Mouse (Mus musculus): ENCODE data around the gene Gm17577.
"Not testable (repeated sequence)": the region's sequence is repeated elsewhere in the genome, so short reads cannot be mapped to it uniquely, and the experiment has no call there.

Gene Gm17577

GRCm38 (mm10) chrX:123246807-123247206 is at the start of gene Gm17577:
Gene Gm17577, minus strand, starts transcription at chrX:123246907.
- not testable (repeated sequence) for DNase-seq (ENCODE audit: low spot score in 2 of 2)

DNA sequence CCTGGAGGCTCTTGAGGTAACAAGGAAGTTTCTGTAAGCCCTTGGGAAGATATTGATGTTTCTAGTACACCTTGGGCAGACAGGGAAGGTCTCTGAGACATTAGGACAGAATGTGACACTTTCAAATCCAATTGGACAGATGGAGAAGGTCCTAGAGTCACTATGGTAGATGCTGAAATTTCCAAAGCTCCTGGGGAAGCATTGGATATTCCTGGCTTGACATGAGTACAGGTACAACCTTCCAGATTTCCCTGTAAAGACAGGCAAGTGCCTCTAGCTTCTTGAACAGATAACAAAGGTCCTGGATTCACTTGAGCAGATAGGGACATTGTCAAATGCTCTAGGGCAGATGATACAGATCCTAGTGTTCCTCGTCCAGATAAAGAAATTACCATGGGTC is 24.3 kb downstream of the Gm17577 start, which contains the start of gene Srsx:
Gene Srsx, minus strand, starts transcription at position 101 of the 400 bp plus-strand sequence.
- DNase-seq (ENCODE audit: low spot score in 2 of 2) = not testable (repeated sequence)

Data from frontal cortex, postnatal 10 days (tissue).